Mouse (Mus musculus): ENCODE data around the gene Gemin2.
A peak's percentile ranks its signal among the peaks of the same experiment; 100 is the strongest.
"Not testable (repeated sequence)": the region's sequence is repeated elsewhere in the genome, so short reads cannot be mapped to it uniquely, and the experiment has no call there.

The Gemin2 gene

DNA sequence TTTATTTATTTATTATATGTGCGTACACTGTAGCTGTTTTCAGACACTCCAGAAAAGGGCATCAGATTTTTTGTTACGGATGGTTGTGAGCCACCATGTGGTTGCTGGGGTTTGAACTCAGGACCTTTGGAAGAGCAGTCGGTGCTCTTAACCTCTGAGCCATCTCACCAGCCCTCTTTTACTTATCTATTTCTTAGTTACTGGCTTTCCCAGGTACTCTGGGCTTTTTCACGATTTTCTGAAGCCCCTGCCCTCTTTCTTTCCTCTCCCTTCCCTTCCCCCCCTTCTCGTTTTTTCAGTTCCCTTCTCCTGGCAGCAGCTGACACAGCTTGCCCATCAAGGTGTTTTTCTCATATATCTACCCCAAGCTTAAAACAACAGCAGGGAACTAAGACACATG is 45.0 kb downstream of the Gemin2 start:
- not testable (repeated sequence) for DNase-seq (ENCODE audit: low read depth)

DNA sequence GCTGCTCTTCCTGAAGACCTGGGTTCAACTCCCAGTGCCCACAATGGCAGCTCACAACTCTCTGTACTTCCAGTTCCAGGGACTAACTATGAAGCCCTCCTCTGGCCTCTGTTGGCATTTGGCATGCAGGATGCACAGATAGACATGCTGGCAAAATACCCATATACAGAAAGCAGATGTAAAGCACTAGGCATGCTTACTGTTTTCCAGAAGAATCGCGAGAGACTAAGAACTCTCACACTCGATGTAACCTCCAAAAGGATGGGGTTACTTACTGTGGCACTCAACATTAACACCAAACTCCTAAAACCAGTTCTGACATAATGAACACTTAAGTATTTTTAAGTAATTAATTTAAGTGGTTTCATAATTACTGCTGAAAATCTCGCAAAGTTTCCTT is 47.1 kb downstream of the Gemin2 start:
- no peak for DNase-seq (ENCODE audit: low read depth)

DNA sequence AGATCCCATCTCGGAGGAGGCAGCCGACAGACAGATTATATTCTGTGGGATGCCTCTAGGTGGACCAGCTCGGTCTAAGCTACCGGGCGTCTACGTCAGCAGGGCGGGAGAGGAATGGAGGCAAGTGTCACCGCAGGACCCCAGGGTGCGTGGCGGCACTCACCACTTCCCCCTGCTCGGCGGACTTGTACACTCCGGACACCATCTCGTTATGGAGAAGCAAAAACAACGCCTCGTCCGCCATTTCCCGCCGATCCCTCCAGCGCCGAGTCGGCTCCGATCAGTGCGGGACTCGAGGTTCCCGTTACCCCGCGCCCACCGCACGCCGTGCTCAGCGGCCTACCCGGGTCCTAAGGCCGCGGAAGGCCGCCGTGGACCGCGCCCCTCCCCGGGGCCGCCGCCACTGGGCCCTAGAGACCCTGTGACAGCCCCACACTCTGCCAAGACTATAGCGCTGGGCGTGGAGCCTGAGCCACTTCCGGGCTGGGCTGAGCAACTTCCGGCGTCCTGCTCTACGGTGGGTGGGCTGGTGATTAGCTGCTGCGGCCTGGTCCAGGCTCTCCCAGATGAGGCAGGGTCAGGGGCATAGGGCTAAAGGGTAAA is 47.9 kb downstream of the Gemin2 start, which contains the start of gene Trappc6b:
TSS of gene Trappc6b (minus strand) at position 480 of the 603 bp plus-strand sequence.
- peak; percentile 86 for DNase-seq (ENCODE audit: low read depth)

DNA sequence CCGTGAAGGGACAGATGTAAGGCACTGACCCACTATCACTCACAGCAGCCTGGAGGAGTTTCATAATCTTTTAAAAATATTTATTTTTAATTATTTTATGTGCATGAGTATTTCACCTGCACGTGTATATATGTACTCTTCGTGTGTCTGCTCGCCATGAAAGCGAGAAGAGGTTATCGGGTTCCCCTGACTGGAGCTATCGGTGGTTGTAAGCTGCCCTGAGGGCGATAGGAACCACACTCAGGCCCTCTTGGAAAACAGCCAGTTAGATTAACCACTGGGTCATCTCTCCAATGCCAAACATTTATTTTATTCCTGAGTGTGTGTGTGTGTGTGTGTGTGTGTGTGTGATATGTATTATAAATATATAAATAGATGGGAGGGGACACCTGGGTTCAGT is 51.6 kb downstream of the Gemin2 start:
- no peak for DNase-seq (ENCODE audit: low read depth)

DNA sequence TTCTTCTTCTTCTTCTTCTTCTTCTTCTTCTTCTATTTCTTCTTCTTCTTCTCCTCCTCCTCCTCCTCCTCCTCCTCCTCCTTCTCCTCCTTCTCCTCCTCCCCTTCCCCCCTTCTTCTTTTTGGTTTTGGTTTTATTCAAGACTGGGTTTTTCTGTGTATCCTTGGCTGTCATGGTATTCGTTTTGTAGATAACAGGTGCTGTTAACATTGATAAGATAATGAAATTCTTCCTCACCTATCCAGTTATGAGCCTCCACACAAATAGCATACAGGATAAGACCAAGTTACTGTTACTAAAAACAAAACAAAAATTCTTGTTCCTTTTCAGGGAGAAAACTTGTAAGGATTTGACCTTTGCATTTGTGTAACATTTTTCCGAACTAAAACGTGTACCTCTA is 52.6 kb downstream of the Gemin2 start:
- DNase-seq (ENCODE audit: low read depth) = no peak

DNA sequence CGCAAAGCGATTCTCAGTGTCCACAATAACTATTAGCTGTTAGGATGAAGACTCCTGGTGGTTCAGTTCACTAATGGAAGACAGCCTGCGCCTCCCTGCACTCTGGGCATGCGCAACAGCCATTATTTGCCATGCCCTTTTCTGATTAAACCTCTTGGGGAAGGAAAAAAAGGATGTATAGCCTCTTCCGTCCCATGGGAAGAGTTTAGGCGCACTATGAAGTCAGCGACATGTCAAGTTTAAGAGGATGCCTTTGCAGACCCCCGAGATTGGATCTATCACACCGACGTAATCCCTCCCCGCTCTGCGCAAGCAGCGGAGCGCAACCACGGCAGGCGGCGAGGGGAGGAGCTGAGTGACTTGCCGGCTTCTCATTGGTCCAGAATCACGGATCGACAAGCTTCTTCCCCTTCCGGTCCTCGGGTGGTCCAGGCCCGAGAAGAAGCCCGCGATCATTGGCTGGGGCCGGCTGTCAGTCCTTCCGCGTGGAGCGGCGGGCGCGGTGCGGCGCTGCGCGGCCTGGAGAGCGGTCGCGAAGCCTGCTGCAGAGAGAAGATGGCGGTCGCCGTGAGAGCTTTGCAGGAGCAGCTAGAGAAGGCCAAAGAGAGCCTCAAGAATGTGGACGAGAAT is 53.4 kb downstream of the Gemin2 start, which contains the start of gene Pnn:
TSS of gene Pnn (plus strand) at position 437 of the 630 bp plus-strand sequence.
- peak; percentile 98 for DNase-seq (ENCODE audit: low read depth)

DNA sequence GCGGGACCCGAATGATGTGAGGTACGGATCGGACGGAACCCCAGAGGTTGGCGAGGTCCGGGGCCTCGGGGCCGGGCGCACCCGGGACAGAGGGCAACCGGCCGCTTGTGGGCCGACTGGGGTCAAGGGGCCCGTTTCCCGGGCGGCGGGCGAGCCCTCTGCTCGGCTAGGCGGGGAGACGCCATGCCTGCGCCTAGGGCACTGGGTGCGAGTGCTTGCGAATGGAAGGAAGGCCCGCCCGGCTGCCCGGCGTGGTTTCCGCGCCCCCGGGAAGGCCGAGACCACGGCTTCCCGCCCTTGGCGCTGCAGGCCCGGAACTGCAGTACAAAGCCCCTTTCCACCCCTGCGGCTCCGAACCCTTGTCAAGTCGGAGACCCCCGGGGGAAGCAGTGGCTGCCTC is 53.9 kb downstream of the Gemin2 start:
- DNase-seq (ENCODE audit: low read depth) = no peak

DNA sequence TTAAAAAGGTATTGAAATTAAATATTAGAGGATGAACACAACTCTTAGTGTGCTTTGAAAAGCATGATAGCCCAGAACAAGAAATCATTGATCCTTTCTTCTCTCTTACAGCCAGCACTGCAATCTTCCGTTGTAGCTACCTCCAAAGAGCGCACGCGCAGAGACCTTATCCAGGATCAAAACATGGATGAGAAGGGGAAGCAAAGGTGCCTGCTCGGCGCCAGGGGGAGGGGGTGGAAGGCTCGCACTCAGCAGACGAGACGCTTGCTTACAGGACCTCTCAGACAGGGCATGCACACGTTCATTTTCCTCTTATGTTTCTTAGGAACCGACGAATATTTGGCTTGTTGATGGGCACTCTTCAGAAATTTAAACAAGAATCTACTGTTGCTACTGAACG is 55.6 kb downstream of the Gemin2 start:
- no peak for DNase-seq (ENCODE audit: low read depth)

DNA sequence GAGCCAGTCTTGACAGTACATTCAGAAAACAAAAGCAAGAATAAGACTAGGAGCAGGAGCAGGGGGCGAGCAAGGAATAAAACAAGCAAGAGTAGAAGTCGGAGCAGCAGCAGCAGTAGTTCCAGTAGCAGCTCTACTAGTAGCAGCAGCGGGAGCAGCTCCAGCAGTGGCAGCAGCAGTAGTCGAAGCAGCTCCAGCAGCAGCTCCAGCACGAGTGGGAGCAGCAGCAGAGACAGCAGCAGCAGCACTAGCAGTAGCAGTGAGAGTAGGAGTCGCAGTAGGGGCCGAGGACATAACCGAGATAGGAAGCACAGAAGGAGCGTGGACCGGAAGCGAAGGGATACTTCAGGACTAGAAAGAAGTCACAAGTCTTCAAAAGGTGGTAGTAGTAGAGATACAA is 59.1 kb downstream of the Gemin2 start:
- no peak for DNase-seq (ENCODE audit: low read depth)

DNA sequence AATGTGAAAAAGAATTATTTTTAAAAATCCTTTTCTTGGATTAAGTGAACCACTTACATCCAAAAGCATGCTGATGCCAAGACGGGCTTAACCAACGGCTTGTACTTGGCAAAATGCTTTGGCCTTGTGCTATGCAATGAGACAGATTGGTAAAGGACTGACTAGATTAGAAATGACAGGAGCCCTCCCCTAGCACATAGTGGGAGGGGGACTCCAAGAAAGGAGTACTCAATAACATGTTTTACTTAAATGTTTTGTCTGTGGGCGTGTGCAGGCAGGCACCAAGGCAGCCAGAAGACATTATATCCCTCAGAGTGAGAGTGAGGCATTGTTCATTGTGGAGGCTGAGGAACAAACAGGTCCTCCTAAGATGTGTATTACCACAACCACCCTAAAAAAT is 60.9 kb downstream of the Gemin2 start:
- DNase-seq (ENCODE audit: low read depth) = no peak

DNA sequence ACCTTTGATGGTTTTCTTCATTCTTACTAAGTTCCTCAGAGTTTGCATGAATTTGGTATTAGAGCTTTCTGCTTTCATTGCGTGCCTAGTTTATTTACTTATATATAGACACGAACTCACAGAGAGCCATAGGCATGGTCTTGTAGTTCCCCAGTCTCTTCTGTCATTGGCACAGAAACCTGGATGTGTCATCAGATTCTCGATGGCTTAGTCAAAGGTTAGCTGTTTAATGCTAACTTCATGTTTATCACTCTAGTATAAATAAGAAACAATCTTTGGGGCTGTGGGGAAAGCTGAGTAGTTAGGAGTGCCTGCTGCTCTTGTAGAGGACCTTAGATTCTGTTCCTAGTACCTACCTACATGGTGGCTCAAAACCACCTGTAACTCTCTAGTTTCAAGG is 63.8 kb downstream of the Gemin2 start:
- no peak for DNase-seq (ENCODE audit: low read depth)

DNA sequence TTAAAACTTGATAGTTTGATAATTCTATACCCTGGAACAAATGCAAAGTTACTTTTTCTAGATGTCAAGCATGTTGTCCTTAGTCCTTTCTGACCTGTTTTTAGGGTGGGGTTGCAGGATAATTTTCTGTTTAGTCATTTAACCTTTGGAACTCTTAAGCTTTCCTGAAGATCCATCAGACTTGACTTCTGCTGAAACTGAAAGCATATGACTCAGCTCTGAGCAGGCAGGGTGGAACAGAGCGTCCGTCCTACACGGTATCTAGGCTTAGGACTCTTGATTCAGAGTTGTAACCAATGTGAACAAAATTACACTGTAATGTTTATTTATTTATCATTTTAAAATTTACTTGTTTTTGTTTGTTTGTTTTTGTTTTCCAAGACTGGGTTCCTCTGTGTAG is 64.7 kb downstream of the Gemin2 start:
- DNase-seq (ENCODE audit: low read depth) = no peak

Measured in induced T-regulatory cell, adult 2 months (primary cell).